Mouse (Mus musculus) heart, postnatal 0 days (tissue): ENCODE measurements around the gene Ahcyl2. TPM values are rescaled to one million over a fixed set of nuclear protein-coding genes. Genes with fewer than 3 reads are reported as not detected.

Experiments
- ATAC-seq: fragments of 200-750 bp; cut with Nextera tagmentation; 2 replicates; pipeline ENCODE4 v1.8.0; 2017; ENCODE audit warnings: low read depth, moderate number of reproducible peaks, moderate library complexity; ENCODE audit not compliant: insufficient read depth
- DNase-seq: peaks from one replicate; pipeline ENCODE4 v3.0.0-alpha.2; 2016; ENCODE audit warnings: low spot score
- H3K27ac ChIP-seq: fragments of 300-500 bp; sonication (generic); 2 replicates; pipeline ENCODE4 v1.5.1; 2014; ENCODE audit warnings: low read depth, mild to moderate bottlenecking
- H3K27me3 ChIP-seq: fragments of 300-500 bp; sonication (generic); 2 replicates; pipeline ENCODE4 v1.6.1; 2014; ENCODE audit warnings: low read length, mixed read lengths; ENCODE audit not compliant: control insufficient read depth, insufficient read depth
- H3K36me3 ChIP-seq: fragments of 300-500 bp; sonication (generic); replicated peaks from 2 replicates; pipeline ENCODE4 v1.6.1; 2014; ENCODE audit warnings: low read length, mixed read lengths; ENCODE audit not compliant: control insufficient read depth, insufficient read depth
- H3K4me1 ChIP-seq: fragments of 300-500 bp; sonication (generic); 2 replicates; pipeline ENCODE4 v1.6.1; 2014; ENCODE audit warnings: antibody characterized with exemption; ENCODE audit not compliant: control insufficient read depth, insufficient read depth
- H3K4me2 ChIP-seq: fragments of 300-500 bp; sonication (generic); 2 replicates; pipeline ENCODE4 v1.6.1; 2014; ENCODE audit warnings: low read depth, mild to moderate bottlenecking, low read length, moderate library complexity
- H3K4me3 ChIP-seq: fragments of 300-500 bp; sonication (generic); 2 replicates; pipeline ENCODE4 v1.5.1; 2014; ENCODE audit warnings: low read depth, low read length
- H3K9ac ChIP-seq: fragments of 300-500 bp; sonication (generic); replicated peaks from 2 replicates; pipeline ENCODE4 v1.6.1; 2014; ENCODE audit warnings: low read depth, low read length, mixed read lengths
- H3K9me3 ChIP-seq: fragments of 300-500 bp; sonication (generic); replicated peaks from 2 replicates; pipeline ENCODE4 v1.6.1; 2016; ENCODE audit warnings: low read length; ENCODE audit not compliant: control insufficient read depth
- CTCF ChIP-seq: IDR thresholded peaks from 2 replicates; pipeline ENCODE4 v1.5.1; 2016; ENCODE audit warnings: antibody characterized with exemption, control low read depth, low read depth
- EP300 ChIP-seq: IDR thresholded peaks from 2 replicates; pipeline ENCODE4 v1.6.1; 2016; ENCODE audit warnings: antibody characterized with exemption, low read depth
- WGBS: fragments of 180-500 bp; shearing (Covaris S2); extraction: QIAGEN DNeasy Blood & Tissue Kit; methylation state at CpG from one replicate; pipeline ENCODE4 v1.1.7; 2014; 5-methylcytosine and 5-hydroxymethylcytosine counted together
- polyA plus RNA-seq: library from polyadenylated mRNA; unstranded; fragments of >200 nt; fragmentation: Nextera tagmentation; extraction: Ambion mirVana; gene quantifications from 2 replicates; pipeline ENCODE4 v1.2.1, GENCODE M21; 2015
- total RNA-seq: library from RNA; depleted of rRNA; stranded (reverse); fragments of >200 nt; gene quantifications from 2 replicates; pipeline ENCODE4 v1.2.3, GENCODE M21; 2014; ENCODE audit warnings: low replicate concordance

Gene Ahcyl2
- total and polyA plus RNA-seq, 2 experiments from 2014 or later = 3.4 to 31.6 TPM

DNA sequence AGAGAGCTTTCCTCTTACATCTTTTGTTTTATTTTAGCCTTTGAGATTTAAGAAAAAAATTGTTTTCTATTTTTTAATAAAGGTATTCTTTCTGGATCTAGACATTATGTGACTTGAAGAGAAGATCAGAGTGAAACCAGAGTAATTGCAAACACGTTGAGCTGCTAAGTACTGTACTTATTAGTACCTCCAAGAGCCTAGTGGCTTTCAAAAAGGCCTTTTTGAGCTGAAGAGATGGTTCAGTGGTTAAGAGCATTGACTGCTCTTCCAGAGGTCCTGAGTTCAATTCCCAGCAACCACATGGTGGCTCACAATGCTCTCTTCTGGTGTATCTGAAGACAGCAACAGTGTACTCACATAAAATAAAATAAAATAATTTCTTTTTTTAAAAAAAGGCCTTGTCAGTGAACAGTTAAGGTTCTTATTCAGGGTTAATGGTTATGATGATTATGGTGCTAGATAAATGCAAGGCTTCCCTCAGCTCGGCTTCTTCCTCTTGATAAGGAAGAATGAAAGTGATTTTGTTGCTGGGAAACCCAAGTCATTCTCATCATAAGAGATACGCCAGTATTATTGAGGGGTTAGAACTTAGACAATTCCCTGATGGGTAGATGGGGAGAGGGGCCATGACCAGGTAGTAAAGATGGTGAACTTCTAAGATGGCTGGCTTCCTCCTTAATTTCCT lies 22.3 kb downstream of the Ahcyl2 start:
- Histone ChIP-seq H3K9me3 (no peaks in the 10 kb centered on the region), H3K4me3 (no peak overlapping the region), H3K9ac (no peak overlapping the region), H3K27ac (no peak overlapping the region), H3K4me2 (no peak overlapping the region), H3K4me1 (no peaks in the 10 kb centered on the region), H3K27me3 (no peaks in the 10 kb centered on the region), H3K36me3 (no peaks in the 10 kb centered on the region)
- ATAC-seq = no peak
- TF ChIP-seq CTCF (no peak), EP300 (no peak)
- 75% methylated on average over 3 of the region's 3 CpGs for WGBS
- DNase-seq = no peak

DNA sequence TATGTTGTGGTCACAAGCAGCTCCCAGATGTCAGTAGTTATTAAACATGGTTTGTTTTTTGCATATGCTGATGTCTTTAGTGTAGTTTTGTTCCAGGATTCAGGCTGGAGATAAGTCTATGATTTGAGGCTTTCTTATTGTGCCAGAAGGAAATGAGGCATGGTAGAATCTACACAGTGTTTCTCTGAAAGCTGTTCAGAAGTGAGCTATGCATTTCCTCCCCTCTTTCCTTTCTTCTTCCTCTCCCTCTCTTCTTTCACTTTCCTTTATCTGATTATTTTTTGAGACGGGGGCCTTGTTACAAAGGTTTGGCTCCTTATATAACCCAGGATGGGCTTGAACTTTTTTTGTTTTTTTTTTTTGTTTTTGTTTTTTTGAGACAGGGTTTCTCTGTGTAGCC lies 25.7 kb downstream of the Ahcyl2 start:
- DNase-seq (no peak), ATAC-seq (no peak)
- H3K4me3 ChIP-seq = no peak overlapping the region
- H3K9me3 ChIP-seq = no peaks in the 10 kb centered on the region
- H3K27ac ChIP-seq = no peak overlapping the region
- TF ChIP-seq EP300 = no peak
- no peak for TF ChIP-seq CTCF
- no peaks in the 10 kb centered on the region for H3K36me3 ChIP-seq
- H3K4me2 ChIP-seq = no peak overlapping the region
- no peak overlapping the region for H3K9ac ChIP-seq
- no peaks in the 10 kb centered on the region for H3K27me3 ChIP-seq
- H3K4me1 ChIP-seq = no peaks in the 10 kb centered on the region
- WGBS = 64% methylated on average over 1 of the region's 1 CpGs

- H3K27ac ChIP-seq = no peak overlapping the region
- WGBS = 78% methylated on average over 6 of the region's 6 CpGs
- H3K9me3 ChIP-seq = no peaks in the 10 kb centered on the region
- no peaks in the 10 kb centered on the region for H3K27me3 ChIP-seq
- H3K4me2 ChIP-seq = no peak overlapping the region
- no peak overlapping the region for H3K4me3 ChIP-seq
- H3K9ac ChIP-seq = no peak overlapping the region
- H3K4me1 ChIP-seq = no peaks in the 10 kb centered on the region
- no peak for ATAC-seq
- no peaks in the 10 kb centered on the region for H3K36me3 ChIP-seq
- DNase-seq = no peak
- TF ChIP-seq CTCF (no peak), EP300 (no peak)
Measured at GRCm38 (mm10) chr6:29794582-29794981, 26.8 kb downstream of the Ahcyl2 start.

GRCm38 (mm10) chr6:29802979-29803378 lies 35.2 kb downstream of the Ahcyl2 start:
- no peak overlapping the region for H3K9ac ChIP-seq
- H3K4me1 ChIP-seq = no peaks in the 10 kb centered on the region
- H3K36me3 ChIP-seq = no peaks in the 10 kb centered on the region
- 83% methylated on average over 1 of the region's 1 CpGs for WGBS
- H3K9me3 ChIP-seq = no peaks in the 10 kb centered on the region
- no peak overlapping the region for H3K4me2 ChIP-seq
- no peak overlapping the region for H3K27ac ChIP-seq
- DNase-seq (no peak), ATAC-seq (no peak)
- TF ChIP-seq EP300 (no peak), CTCF (no peak)
- no peaks in the 10 kb centered on the region for H3K27me3 ChIP-seq
- H3K4me3 ChIP-seq = no peak overlapping the region

GRCm38 (mm10) chr6:29804006-29804405 lies 36.2 kb downstream of the Ahcyl2 start:
- ATAC-seq (no peak), DNase-seq (no peak)
- Histone ChIP-seq H3K4me1 (no peaks in the 10 kb centered on the region), H3K4me2 (no peak overlapping the region), H3K9me3 (no peaks in the 10 kb centered on the region), H3K27ac (no peak overlapping the region), H3K36me3 (no peaks in the 10 kb centered on the region), H3K9ac (no peak overlapping the region), H3K27me3 (no peaks in the 10 kb centered on the region), H3K4me3 (no peak overlapping the region)
- no peak for TF ChIP-seq EP300
- TF ChIP-seq CTCF = no peak
- WGBS = 66% methylated on average over 3 of the region's 3 CpGs

GRCm38 (mm10) chr6:29805381-29805780 lies 37.6 kb downstream of the Ahcyl2 start:
- Histone ChIP-seq H3K4me3 (no peak overlapping the region), H3K36me3 (no peaks in the 10 kb centered on the region), H3K4me2 (no peak overlapping the region), H3K4me1 (no peaks in the 10 kb centered on the region), H3K27ac (no peak overlapping the region), H3K9ac (no peak overlapping the region), H3K9me3 (no peaks in the 10 kb centered on the region), H3K27me3 (no peaks in the 10 kb centered on the region)
- ATAC-seq (no peak), DNase-seq (no peak)
- TF ChIP-seq CTCF (no peak), EP300 (no peak)
- WGBS = 84% methylated on average over 2 of the region's 2 CpGs
